8 mouse cellular contexts compared by ENCODE assay signal in the genomic region with DNA sequence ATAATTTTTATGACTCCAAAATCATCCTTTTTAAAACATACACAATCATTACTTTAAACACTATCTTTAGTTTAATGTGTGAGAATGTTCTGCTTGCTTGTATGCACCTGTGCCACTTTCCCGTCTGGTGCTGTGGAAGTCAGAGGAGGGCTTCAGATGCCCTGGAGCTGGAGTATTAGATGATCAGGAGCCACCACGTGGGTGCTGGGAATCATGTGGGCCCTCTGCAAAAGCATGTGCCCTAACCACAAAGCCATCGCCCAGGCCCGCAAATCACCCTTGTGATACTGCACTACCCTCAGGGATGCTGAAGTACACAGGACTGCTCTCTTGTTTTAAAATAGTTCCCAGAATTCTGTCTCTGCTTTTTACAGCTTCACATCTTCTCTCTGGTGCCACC. TPM values are rescaled to one million over a fixed set of nuclear protein-coding genes. Genes with fewer than 3 reads are reported as not detected.
DNase-seq lines count a peak whose midpoint lies in the region; ATAC-seq and TF ChIP-seq lines count a peak whose summit lies in the region.

No protein-coding gene starts in this region.

- no peak overlapping the region for H3K9ac ChIP-seq in hindbrain, embryonic 11.5 days (ENCODE audit: low read depth, low read length)

- no peak for ATAC-seq in hindbrain, embryonic 11.5 days (ENCODE audit: low FRiP score)

- 85% methylated on average over 4 of the region's 4 CpGs for WGBS in hindbrain, embryonic 11.5 days
- WGBS in macrophage (ENCODE audit: missing documents), result 23% methylated on average over 4 of the region's 4 CpGs

- DNase-seq in heart, adult 11 months, result peak; percentile 87
- no peak for DNase-seq in heart, postnatal 36 days
- DNase-seq in hindbrain, embryonic 11.5 days (ENCODE audit: low spot score), result no peak
- no peak for DNase-seq in thymus, adult 18-20 months
- no peak for DNase-seq in right cerebral cortex, postnatal 36 days (ENCODE audit: low spot score in 2 of 2)
- no peak for DNase-seq in left cerebral cortex, postnatal 10 days (ENCODE audit: extremely low spot score in 1 of 2, low spot score in 2 of 2)

- H3K4me3 ChIP-seq in E14TG2a.4 (replicated peaks; ENCODE audit: low read length) (peak overlapping the region; percentile 97), macrophage (ENCODE audit: inconsistent target) (peak overlapping the region; percentile 94)
- H3K4me3 ChIP-seq in hindbrain, embryonic 11.5 days (ENCODE audit: low read depth, low read length), result no peak overlapping the region

- H3K36me3 ChIP-seq in E14TG2a.4 (ENCODE audit: insufficient read depth, low read length) (peaks cover 35% of the 10 kb centered on the region), macrophage (ENCODE audit: inconsistent target) (no peaks in the 10 kb centered on the region)
- no peaks in the 10 kb centered on the region for H3K36me3 ChIP-seq in hindbrain, embryonic 11.5 days (ENCODE audit: control insufficient read depth, insufficient read depth, low read length)

- intact Hi-C loops in heart, postnatal 36 days (cut with DNase I), result loop anchor here (2.0 to 10.0 kb wide), 2 partner anchors 48 to 420 kb away; no protein-coding TSS in a partner anchor
- intact Hi-C loops in left cerebral cortex, postnatal 10 days (cut with DNase I), result no loop called here

- H3K4me2 ChIP-seq in hindbrain, embryonic 11.5 days (replicated peaks; ENCODE audit: low read depth, low read length), result peak overlapping the region; percentile 89; the same call in 1 of the 2 replicates

- no peak for TF ChIP-seq CTCF in E14TG2a.4 (conservative IDR thresholded peaks at IDR 0.05; ENCODE audit: low read length)

- H3K79me2 ChIP-seq in macrophage (ENCODE audit: inconsistent target), result peaks cover 83% of the 10 kb centered on the region

- H3K9me3 ChIP-seq in E14TG2a.4 (ENCODE audit: low read length), result no peaks in the 10 kb centered on the region
- H3K9me3 ChIP-seq in hindbrain, embryonic 11.5 days (ENCODE audit: control insufficient read depth, low read length), result no peaks in the 10 kb centered on the region

- H3K27me3 ChIP-seq in E14TG2a.4 (ENCODE audit: insufficient read depth, low read length), result no peaks in the 10 kb centered on the region
- no peaks in the 10 kb centered on the region for H3K27me3 ChIP-seq in hindbrain, embryonic 11.5 days (ENCODE audit: control insufficient read depth, insufficient read depth, low read length)

- peaks cover 79% of the 10 kb centered on the region for H3K4me1 ChIP-seq in E14TG2a.4 (replicated peaks; ENCODE audit: low read depth, low read length)
- peaks cover 6% of the 10 kb centered on the region for H3K4me1 ChIP-seq in hindbrain, embryonic 11.5 days (replicated peaks; ENCODE audit: control insufficient read depth, insufficient read depth, low read length)

- no peak overlapping the region for H3K27ac ChIP-seq in hindbrain, embryonic 11.5 days (ENCODE audit: low read depth, low read length)
- peak overlapping the region; percentile 91 for H3K27ac ChIP-seq in macrophage

RNA-seq across cellular contexts. Expression of a gene that starts 3.0 kb away (rescaled TPM):
- total RNA-seq in heart, postnatal 36 days (2021), result 100 to 1,000 TPM; 104 to 116 TPM
- 18.7 and 24.9 TPM in 2 replicates for polyA plus RNA-seq in hindbrain, embryonic 11.5 days (2014; fragmentation: Nextera tagmentation; extraction: Ambion mirVana)
- 100 to 1,000 TPM in 22 of 26 experiments, 10 to 100 TPM in 4; 71.5 to 271 (median 180) TPM for total RNA-seq in macrophage (2018; cell fraction: chromatin; rRNA removed)
- 100 to 1,000 TPM; 116 to 198 (median 152) TPM for total RNA-seq in macrophage (2018; cell fraction: cytosol; rRNA removed)
- total RNA-seq in macrophage (2018; cell fraction: nucleus; rRNA removed), result 100 to 1,000 TPM in 23 of 26 experiments, 10 to 100 TPM in 3; 83.7 to 274 (median 157) TPM
- polyA plus RNA-seq in macrophage (2018), result 112 to 164 TPM (median 125 TPM) in 3 replicates
- 10 to 100 TPM; 95.2 to 96.8 TPM for total RNA-seq in left cerebral cortex, postnatal 10 days (2021)
